Mouse (Mus musculus) spleen, postnatal 10 days (tissue): ENCODE data around the gene AC134908.4.

ENCODE experiments used
- DNase-seq, 2 experiments: peaks; one replicate each; pipeline ENCODE4 v3.0.0; 2021 to 2022; ENCODE audit warnings: low spot score in 2 of 2

AC134908.4 gene

GRCm38 (mm10) chr17:25795609-25796092 is at the start of gene AC134908.4:
Gene AC134908.4 (minus strand): TSS chr17:25795659.
- DNase-seq = no peak

GRCm38 (mm10) chr17:25844396-25844901 is 49.0 kb upstream of the AC134908.4 start, which contains the start of gene Rhot2:
Gene Rhot2 (minus strand): TSS chr17:25844851.
- peak; percentile 86 to 97 for DNase-seq

- DNase-seq = no peak
Observed at GRCm38 (mm10) chr17:25843636-25844395, 48.4 kb upstream of the AC134908.4 start.

GRCm38 (mm10) chr17:25843122-25843521 is 47.7 kb upstream of the AC134908.4 start:
- DNase-seq = no peak

GRCm38 (mm10) chr17:25842509-25842908 is 47.0 kb upstream of the AC134908.4 start:
- no peak for DNase-seq

GRCm38 (mm10) chr17:25841117-25841880 is 45.8 kb upstream of the AC134908.4 start, which contains the start of gene Gm20683:
Gene Gm20683 (minus strand): TSS chr17:25841763.
- no peak for DNase-seq

GRCm38 (mm10) chr17:25840519-25840918 is 45.1 kb upstream of the AC134908.4 start:
- no peak for DNase-seq

GRCm38 (mm10) chr17:25839455-25840235 is 44.2 kb upstream of the AC134908.4 start:
- no peak for DNase-seq

- DNase-seq = no peak
Observed at GRCm38 (mm10) chr17:25838904-25839303, 43.4 kb upstream of the AC134908.4 start.

- no peak for DNase-seq
Observed at GRCm38 (mm10) chr17:25837533-25837932, 42.1 kb upstream of the AC134908.4 start.

- peak in 1 of 2 experiments; percentile 62 for DNase-seq
Observed at GRCm38 (mm10) chr17:25837076-25837410, 41.6 kb upstream of the AC134908.4 start, which contains the start of gene Rhbdl1. Gene Rhbdl1 (minus strand): TSS chr17:25837295.

GRCm38 (mm10) chr17:25836397-25837075 is 41.1 kb upstream of the AC134908.4 start:
- DNase-seq = no peak

- DNase-seq = no peak
Observed at GRCm38 (mm10) chr17:25835816-25836215, 40.4 kb upstream of the AC134908.4 start.

- no peak for DNase-seq
Observed at GRCm38 (mm10) chr17:25835301-25835700, 39.8 kb upstream of the AC134908.4 start.

GRCm38 (mm10) chr17:25834595-25835222 is 39.2 kb upstream of the AC134908.4 start:
- no peak for DNase-seq

GRCm38 (mm10) chr17:25833961-25834594 is 38.6 kb upstream of the AC134908.4 start:
- DNase-seq = no peak

- peak in 1 of 2 experiments; percentile 76 for DNase-seq
Observed at GRCm38 (mm10) chr17:25833291-25833663, 37.8 kb upstream of the AC134908.4 start, which contains the start of gene Stub1. Gene Stub1 (minus strand): TSS chr17:25833404.

- peak; percentile 99 to 100 for DNase-seq
Observed at GRCm38 (mm10) chr17:25832436-25833290, 37.2 kb upstream of the AC134908.4 start.
